Mouse (Mus musculus) cerebellum, adult 11 months (tissue): ENCODE results near the gene Tchhl1.
A peak's percentile ranks its signal among the peaks of the same experiment; 100 is the strongest.
"Not testable (repeated sequence)": the region's sequence is repeated elsewhere in the genome, so short reads cannot be mapped to it uniquely, and the experiment has no call there.

Experiments used
- DNase-seq: peaks from one replicate; pipeline ENCODE4 v3.0.0; 2022

The Tchhl1 gene

GRCm38 (mm10) chr3:93468561-93468960 is at the start of gene Tchhl1:
TSS of gene Tchhl1 (plus strand) at chr3:93468754.
- DNase-seq, result no peak

GRCm38 (mm10) chr3:93431673-93432072 is 36.9 kb upstream of the Tchhl1 start:
- no peak for DNase-seq

GRCm38 (mm10) chr3:93442030-93442429 is 26.5 kb upstream of the Tchhl1 start, which contains the start of gene Tchh:
TSS of gene Tchh (plus strand) at chr3:93442330.
- DNase-seq, result no peak

- DNase-seq, result no peak
These were observed 25.0 kb upstream of the Tchhl1 start for GRCm38 (mm10) chr3:93443501-93444101.

GRCm38 (mm10) chr3:93444343-93445164 is 24.0 kb upstream of the Tchhl1 start:
- DNase-seq, result peak; percentile 4

GRCm38 (mm10) chr3:93445165-93445705 is 23.3 kb upstream of the Tchhl1 start:
- no peak for DNase-seq

- DNase-seq, result peak; percentile 1
These were observed 22.3 kb upstream of the Tchhl1 start for GRCm38 (mm10) chr3:93446128-93446755.

GRCm38 (mm10) chr3:93446756-93447137 is 21.8 kb upstream of the Tchhl1 start:
- not testable (repeated sequence) for DNase-seq

- peak; percentile 12 for DNase-seq
These were observed 21.3 kb upstream of the Tchhl1 start for GRCm38 (mm10) chr3:93447138-93447841.

GRCm38 (mm10) chr3:93466556-93466955 is 2.0 kb upstream of the Tchhl1 start:
- no peak for DNase-seq

- DNase-seq, result no peak
These were observed 1.4 kb upstream of the Tchhl1 start for GRCm38 (mm10) chr3:93467130-93467529.

GRCm38 (mm10) chr3:93469629-93470028 is 1.1 kb downstream of the Tchhl1 start:
- DNase-seq, result no peak

GRCm38 (mm10) chr3:93480053-93480452 is 11.5 kb downstream of the Tchhl1 start:
- no peak for DNase-seq

- no peak for DNase-seq
These were observed 13.5 kb downstream of the Tchhl1 start for GRCm38 (mm10) chr3:93481982-93482616.

GRCm38 (mm10) chr3:93485611-93486010 is 17.1 kb downstream of the Tchhl1 start:
- no peak for DNase-seq

GRCm38 (mm10) chr3:93488541-93488940 is 20.0 kb downstream of the Tchhl1 start:
- DNase-seq, result no peak

- no peak for DNase-seq
These were observed 23.6 kb downstream of the Tchhl1 start for GRCm38 (mm10) chr3:93492176-93492575.

- DNase-seq, result peak; percentile 8
These were observed 25.4 kb downstream of the Tchhl1 start for GRCm38 (mm10) chr3:93493992-93494391.

- DNase-seq, result not testable (repeated sequence)
These were observed 26.2 kb downstream of the Tchhl1 start for GRCm38 (mm10) chr3:93494774-93495173.

- no peak for DNase-seq
These were observed 28.6 kb downstream of the Tchhl1 start for GRCm38 (mm10) chr3:93497131-93497530.

- DNase-seq, result no peak
These were observed 30.6 kb downstream of the Tchhl1 start for GRCm38 (mm10) chr3:93499129-93499528.

GRCm38 (mm10) chr3:93504536-93505189 is 36.1 kb downstream of the Tchhl1 start:
- no peak for DNase-seq
